ENCODE assay signal across 28 mouse cellular contexts in the genomic region with DNA sequence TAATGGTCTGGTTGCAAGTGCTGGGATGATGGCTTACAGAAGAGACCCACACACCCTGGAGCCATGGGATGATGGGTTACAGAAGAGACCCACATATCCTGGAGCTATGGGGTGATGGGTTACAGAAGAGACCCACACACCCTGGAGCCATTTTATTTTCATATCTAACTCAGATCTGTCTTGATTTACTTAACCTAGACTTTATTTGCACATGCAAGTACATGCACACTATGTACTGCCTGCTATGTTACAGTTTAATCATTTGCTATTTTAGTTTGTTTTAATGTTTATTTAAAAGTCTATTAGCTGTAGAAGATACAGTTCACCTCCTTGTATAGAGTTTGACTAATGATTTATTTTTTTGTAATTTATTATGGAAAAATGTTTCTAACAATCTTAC.
"Had no signal": no experiment of that assay in that cellular context is flagged by ENCODE, and none has a peak within 500 bp of the region (broad histone marks: within the 10 kb centered on the region; RNA-seq: fewer than 3 reads in every experiment).

No protein-coding gene starts in this region.

- H3K9ac ChIP-seq: embryonic facial prominence, embryonic 12.5 days; embryonic facial prominence, embryonic 13.5 days; embryonic facial prominence, embryonic 15.5 days; forebrain, embryonic 12.5 days; forebrain, embryonic 13.5 days; forebrain, embryonic 15.5 days; forebrain, postnatal 0 days had no signal

- ATAC-seq: forebrain, embryonic 13.5 days; forebrain, embryonic 14.5 days; forebrain, embryonic 15.5 days; forebrain, embryonic 16.5 days; forebrain, postnatal 0 days had no signal

- H3K27ac ChIP-seq: embryonic facial prominence, embryonic 10.5 days; embryonic facial prominence, embryonic 12.5 days; embryonic facial prominence, embryonic 13.5 days; embryonic facial prominence, embryonic 15.5 days; forebrain, embryonic 10.5 days; forebrain, embryonic 12.5 days; forebrain, embryonic 13.5 days; forebrain, embryonic 15.5 days; gastrocnemius, adult 2 months had no signal

- H3K36me3 ChIP-seq: embryonic facial prominence, embryonic 12.5 days; embryonic facial prominence, embryonic 15.5 days; forebrain, embryonic 12.5 days; forebrain, embryonic 15.5 days had no signal

- H3K9me3 ChIP-seq: embryonic facial prominence, embryonic 10.5 days; embryonic facial prominence, embryonic 12.5 days; embryonic facial prominence, embryonic 13.5 days; embryonic facial prominence, embryonic 15.5 days; forebrain, embryonic 10.5 days; forebrain, embryonic 12.5 days; forebrain, embryonic 13.5 days; forebrain, embryonic 15.5 days had no signal

- H3K4me3 ChIP-seq: embryonic facial prominence, embryonic 10.5 days; embryonic facial prominence, embryonic 12.5 days; embryonic facial prominence, embryonic 13.5 days; embryonic facial prominence, embryonic 15.5 days; erythroblast, embryonic 14.5 days; forebrain, embryonic 10.5 days; forebrain, embryonic 12.5 days; forebrain, embryonic 13.5 days; forebrain, embryonic 15.5 days; gastrocnemius, adult 2 months had no signal

- H3K4me2 ChIP-seq: embryonic facial prominence, embryonic 12.5 days; embryonic facial prominence, embryonic 13.5 days; embryonic facial prominence, embryonic 15.5 days; forebrain, embryonic 12.5 days; forebrain, embryonic 13.5 days; forebrain, embryonic 15.5 days had no signal

- DNase-seq: cerebellum, adult 2 months; cerebellum, adult 8-10 months; cerebellum, adult 9-10 months; cerebellum, adult 9-11 months; cerebellum, postnatal 10 days; cerebellum, postnatal 14 days; cerebellum, postnatal 25 days; cerebellum, postnatal 36 days; embryo, embryonic 11 days; forebrain, postnatal 0 days; gastrocnemius, adult 2 months; gastrocnemius, postnatal 10 days; gastrocnemius, postnatal 14 days; gastrocnemius, postnatal 25 days; gastrocnemius, postnatal 36 days; heart, adult 11 months; heart, adult 18-20 months had no signal

- H3K27me3 ChIP-seq: embryonic facial prominence, embryonic 12.5 days; embryonic facial prominence, embryonic 13.5 days; embryonic facial prominence, embryonic 15.5 days; forebrain, embryonic 12.5 days; forebrain, embryonic 13.5 days; forebrain, embryonic 15.5 days had no signal

- H3K4me1 ChIP-seq: embryonic facial prominence, embryonic 10.5 days; embryonic facial prominence, embryonic 12.5 days; embryonic facial prominence, embryonic 15.5 days; forebrain, embryonic 10.5 days had no signal
